Mouse (Mus musculus) fibroblast of lung, adult 2 months (primary cell): ENCODE measurements around the gene Spint5.

Experiments
- DNase-seq: peaks from one replicate; pipeline ENCODE4 v3.0.0-alpha.2; 2011; ENCODE audit warnings: low read depth

Spint5 gene

GRCm38 (mm10) chr2:164737377-164738090 lies 22.4 kb downstream of the Spint5 start:
- no peak for DNase-seq

DNA sequence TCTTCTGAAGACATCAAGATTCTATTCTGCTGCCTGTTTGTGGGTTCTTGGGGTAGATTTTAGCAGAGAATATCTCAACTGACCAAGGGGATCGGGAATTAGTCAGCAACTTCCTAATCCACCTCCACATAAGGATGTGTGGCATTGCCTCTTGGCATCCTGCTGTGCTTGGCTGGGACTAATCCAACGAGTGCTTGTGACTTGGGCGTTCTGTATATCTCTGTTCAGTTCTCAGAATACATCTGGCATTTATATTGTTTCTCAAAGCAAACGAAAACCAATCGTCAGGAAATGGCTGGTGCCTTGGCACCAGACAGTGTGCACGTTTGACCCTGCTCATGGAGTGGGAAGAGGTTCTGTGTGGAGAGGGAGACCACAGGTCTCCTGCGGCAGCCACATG lies 24.8 kb downstream of the Spint5 start:
- DNase-seq = peak; percentile 87

- no peak for DNase-seq
These were observed 29.9 kb downstream of the Spint5 start for GRCm38 (mm10) chr2:164744987-164745386.

- no peak for DNase-seq
These were observed 30.9 kb downstream of the Spint5 start, which contains the start of the genes Wfdc3 and Dnttip1 for GRCm38 (mm10) chr2:164745843-164746479. Wfdc3 (minus strand) TSS chr2:164745931. Dnttip1 (plus strand) TSS chr2:164745983.

- no peak for DNase-seq
These were observed 31.6 kb downstream of the Spint5 start for GRCm38 (mm10) chr2:164746693-164747092.

- DNase-seq = no peak
These were observed 33.1 kb downstream of the Spint5 start for GRCm38 (mm10) chr2:164748191-164748590.

DNA sequence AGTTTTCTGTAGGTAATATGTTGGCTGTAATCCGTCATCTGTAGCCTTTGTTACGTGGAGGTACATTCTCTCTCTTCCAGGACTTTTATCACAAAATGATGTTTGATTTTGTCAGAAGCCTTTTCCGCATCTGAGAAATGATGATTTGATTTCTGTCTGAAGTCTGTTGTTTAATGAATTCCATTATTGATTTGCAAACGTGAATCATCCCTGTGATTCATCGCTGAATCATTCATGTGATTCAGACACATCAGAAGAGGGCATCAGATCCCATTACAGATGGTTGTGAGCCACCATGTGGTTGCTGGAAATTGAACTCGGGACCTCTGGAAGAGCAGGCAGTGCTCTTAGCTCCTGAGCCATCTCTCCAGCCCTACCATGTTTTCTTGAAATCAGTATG lies 33.9 kb downstream of the Spint5 start:
- no peak for DNase-seq

GRCm38 (mm10) chr2:164752454-164752853 lies 37.3 kb downstream of the Spint5 start:
- DNase-seq = no peak

DNA sequence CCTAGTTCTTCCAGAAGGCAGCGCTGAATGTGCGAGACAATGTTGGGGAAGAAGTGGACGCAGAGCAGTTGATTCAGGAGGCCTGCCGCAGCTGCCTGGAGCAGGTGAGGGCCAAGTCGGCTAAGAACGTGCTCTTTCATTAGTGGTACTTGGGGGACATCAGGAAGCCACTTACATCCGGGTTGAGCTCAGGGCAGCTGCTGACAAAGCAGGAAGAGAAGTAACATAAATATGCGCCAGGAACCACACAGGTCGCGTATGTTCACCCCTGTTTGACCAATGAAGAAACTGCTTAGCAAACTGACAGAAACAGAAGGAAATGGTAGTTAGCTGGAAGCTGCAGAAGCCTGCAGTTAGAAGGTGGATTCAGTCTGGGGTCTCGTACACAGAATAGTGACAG lies 39.0 kb downstream of the Spint5 start:
- no peak for DNase-seq

DNA sequence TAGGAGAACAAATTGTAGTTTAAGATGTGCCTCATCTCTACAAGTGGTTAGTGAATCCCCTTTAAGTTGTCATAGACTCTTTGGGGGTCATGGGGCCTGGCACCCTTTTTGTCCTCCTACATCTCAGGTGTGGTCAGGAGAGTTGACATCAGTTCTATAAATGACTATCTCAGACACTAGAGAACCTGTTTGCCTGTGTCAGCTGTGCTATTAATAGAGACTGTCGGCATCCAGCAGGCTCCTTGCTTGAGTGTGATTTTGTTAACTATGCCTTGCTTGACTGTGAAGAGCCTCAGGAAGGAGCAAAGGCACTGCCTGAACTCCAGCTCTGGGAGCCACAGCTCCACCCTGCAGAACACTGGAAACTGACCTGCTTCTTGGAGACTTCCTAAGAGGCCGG lies 39.7 kb downstream of the Spint5 start:
- DNase-seq = no peak

DNA sequence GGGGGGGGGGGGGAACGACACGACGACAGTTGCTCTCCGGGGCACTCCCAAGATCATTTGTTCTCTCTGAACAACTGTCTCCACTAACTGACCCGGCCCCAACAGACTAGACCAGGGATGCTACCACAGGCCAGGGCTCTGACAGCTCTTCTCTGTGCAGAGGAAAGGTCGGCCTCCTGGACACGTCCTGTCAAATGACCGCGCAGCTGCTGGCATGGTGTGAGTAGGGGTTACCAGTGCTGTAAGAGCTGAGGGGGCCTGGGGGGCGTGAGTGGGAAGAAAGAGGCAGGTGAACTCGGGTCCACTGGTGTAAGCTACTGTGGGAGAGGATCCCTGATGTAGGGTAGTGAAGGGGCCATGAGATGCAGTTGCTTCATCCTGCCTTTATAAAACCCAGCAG lies 42.7 kb downstream of the Spint5 start:
- DNase-seq = no peak

- no peak for DNase-seq
These were observed 43.6 kb downstream of the Spint5 start for GRCm38 (mm10) chr2:164758692-164759091.

GRCm38 (mm10) chr2:164760059-164760833 lies 45.1 kb downstream of the Spint5 start:
- no peak for DNase-seq

DNA sequence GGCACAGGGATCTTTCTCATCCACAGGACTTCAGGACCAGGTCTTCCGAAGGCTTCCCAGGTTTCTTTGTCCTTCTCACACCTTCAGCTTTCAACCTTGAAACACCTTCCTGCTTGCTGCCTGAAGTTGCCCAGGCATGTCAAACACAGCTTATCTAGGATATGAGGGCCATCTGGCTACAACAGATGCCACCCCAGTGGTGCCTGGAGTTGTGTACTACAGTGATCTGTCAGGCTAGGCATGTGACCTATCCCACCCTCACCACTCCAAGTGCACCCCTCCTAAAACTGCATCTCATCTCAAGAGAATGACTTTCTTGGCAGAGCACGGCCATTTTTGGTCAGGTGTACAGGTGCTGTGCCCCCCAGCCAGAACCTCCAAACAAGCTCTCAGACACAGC lies 46.4 kb downstream of the Spint5 start:
- DNase-seq = no peak

DNA sequence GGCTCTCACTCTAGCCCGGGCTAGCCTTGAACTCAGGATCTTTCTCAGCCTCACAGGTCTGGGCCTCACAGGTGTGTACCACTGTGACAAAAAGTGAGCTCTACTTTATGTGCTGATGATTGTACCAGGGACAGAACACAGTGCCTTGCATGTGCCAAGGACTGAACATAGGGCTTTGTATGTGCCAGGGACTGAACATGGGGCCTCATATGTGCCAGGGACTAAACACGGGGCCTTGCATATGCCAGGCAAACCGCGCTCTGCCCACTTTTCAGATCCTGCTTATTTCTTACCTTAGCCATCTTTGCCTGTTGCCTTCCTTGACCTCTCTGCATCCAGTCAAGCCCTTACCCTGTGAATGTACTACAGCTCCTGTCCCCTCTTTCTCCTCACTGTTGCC lies 46.9 kb downstream of the Spint5 start:
- DNase-seq = no peak

DNA sequence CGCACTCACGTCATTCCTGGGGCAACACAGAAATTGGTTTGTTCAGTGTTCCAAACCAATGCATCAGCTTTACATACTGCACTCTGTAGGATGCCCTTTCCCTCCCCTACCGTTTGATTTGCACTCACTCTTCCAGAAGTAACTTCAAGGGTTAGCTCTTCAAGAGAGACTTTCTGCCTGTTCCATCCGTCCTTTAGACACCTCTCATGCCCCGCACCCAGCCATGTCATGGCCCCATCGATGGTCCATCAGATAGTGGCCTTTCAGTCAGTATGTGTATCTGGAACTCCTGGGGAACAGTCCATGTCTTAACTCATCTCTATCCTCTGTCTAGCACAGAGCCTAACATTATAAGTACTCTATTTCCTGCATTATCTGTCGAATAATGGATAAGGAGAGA lies 47.5 kb downstream of the Spint5 start:
- no peak for DNase-seq

GRCm38 (mm10) chr2:164765841-164766240 lies 50.7 kb downstream of the Spint5 start:
- no peak for DNase-seq
